Mouse (Mus musculus): ENCODE measurements at regions not wholly inside any gene's neighbourhood (a gene's known extent, or its start where the extent isn't known, plus 50 kb on each side); places are given as distances from the start of the nearest gene placed in this dataset.
"Not testable (repeated sequence)": the region's sequence is repeated elsewhere in the genome, so short reads cannot be mapped to it uniquely, and the experiment has no call there.

DNA sequence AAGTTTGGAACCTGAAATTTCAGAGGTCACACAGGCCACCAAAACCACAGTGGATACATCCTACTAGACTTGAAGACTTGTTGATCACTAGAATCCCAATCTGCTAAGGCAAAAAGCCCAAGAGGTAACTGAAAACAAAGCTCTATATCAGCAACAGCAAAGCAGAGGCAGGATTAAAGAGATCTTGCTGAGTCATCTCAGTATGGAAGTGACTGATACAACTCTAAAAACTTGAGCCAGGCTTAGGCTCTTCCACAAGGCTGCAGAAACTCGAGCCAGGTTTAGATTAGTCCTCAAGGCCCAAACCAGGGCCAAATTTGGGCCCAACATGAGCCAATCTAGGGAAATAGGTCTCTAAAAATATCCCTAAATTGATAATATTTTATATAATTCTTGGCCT lies 56.2 kb downstream of the Speer3 start:
- DNase-seq: no peak
- intact Hi-C loops (cut with DNase I): no loop called here

DNA sequence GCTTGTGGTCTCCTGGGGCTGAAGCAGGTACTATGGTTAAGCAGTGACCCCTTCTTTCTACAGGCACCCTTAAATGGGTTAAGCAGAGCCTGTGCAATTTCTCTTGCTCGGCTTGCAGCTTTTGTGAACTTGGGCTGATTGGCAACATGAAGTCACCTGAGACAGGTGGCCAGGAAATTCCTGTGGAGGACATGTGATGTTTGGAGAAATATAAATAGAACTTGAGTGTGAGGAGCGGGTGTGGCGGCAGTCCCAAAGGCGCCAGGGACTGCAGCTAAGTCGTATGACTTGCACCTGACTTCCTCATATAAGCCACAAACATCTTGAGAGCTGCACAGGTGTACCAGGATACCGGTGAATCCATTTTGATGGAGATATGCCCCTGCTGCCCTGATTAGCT lies 88.8 kb downstream of the Speer3 start:
- intact Hi-C loops (cut with DNase I): loop anchor here (2.0 kb wide), 1 partner anchor 43 kb away; no protein-coding TSS in a partner anchor
- DNase-seq: not testable (repeated sequence)

DNA sequence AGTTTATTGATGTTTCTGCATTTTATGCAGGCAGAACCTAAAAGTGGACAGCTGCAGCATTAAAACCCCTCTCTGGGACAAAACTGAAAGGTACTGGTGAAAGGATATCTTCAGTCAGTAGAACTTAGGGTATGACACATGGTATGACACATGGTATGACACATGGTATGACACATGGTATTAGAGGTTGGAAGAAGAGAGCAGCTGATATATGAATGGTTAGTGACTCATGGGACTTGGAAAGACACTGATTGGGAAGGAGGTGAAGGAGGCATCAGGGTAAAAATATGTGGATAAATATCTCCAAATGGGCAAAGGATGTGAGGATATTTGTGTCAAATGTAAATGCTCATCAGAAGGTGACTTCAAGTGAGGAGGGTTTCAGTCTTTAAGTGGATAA lies 97.0 kb downstream of the Speer3 start:
- DNase-seq: no peak
- intact Hi-C loops (cut with DNase I): no loop called here

DNA sequence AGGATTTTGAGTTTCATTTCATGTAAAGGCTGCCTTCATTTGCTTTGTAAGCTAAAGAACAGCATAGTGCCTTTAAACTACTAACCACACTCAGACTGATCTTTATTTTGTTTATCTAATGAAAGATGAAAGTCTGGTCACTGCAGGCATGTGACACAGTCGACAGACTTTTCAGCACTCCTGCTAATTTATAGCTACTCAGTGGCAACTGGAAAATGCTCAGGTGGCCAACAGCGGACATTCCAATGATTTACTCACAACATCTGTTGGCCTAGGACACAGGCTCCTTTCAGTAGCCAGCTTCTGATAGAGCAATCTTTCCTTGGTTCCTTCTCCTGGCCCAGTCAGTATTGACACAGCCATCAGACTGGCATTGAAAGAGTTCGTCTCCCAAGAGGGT lies 116.8 kb upstream of the Sema3e start:
- DNase-seq: no peak
- intact Hi-C loops (cut with DNase I): no loop called here

DNA sequence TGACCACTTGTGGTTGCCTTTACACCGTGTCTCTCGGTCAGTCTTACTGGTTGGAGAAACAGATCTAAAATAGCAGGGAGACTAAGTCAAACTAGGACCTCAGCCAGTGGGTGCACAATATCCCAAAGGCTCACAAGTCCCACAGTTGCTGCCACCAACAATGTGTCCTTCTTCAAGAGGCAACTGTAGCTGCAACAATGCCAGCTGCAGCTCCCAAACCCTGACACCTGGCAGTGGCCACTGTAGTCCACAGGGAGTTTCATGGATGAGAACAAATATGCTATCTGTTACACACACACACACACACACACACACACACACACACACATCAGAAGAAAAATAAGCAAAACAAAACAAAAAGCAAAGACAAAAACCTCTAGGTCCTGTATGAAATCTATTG lies 107.7 kb upstream of the Sema3e start:
- DNase-seq: no peak
- intact Hi-C loops (cut with DNase I): no loop called here

DNA sequence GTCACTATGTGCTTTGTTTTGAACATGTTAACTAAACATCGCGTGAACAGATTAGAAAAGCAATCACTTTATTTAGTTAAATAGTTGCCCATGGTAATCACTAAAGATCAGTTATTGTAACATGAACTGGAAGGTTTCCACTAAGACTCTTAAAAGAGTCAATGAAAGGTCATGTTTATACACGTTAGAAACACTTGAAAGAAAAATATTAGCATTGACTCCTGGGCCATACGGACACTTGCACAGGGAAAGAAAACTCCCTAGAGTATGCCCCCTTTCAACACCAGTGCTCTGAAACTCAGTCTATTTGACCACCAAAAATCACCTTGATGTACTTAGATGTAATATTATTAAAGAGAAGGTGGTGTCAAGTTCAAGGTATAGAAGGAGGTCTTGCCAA lies 102.8 kb upstream of the Sema3e start:
- intact Hi-C loops (cut with DNase I): no loop called here
- DNase-seq: no peak

DNA sequence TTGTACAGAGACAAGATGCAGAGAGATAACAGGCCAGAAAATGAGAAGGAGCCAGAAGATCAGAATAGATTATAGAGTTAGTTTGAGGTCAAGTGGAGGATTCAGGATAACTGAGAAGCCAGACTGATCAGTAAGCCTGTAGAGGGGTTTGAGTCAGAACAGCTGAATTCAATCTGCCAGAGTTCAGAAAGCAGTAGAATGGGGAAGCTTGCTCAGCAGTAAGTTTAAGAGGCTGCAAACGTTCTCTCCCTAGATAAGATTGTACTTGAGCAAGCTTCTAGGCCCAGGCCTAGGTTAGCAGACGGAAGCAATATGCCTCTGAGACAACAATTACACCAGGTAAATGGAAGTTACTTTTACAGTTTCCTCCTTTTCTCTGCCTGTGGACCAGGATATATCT lies 94.1 kb upstream of the Sema3e start:
- intact Hi-C loops (cut with DNase I): no loop called here

DNA sequence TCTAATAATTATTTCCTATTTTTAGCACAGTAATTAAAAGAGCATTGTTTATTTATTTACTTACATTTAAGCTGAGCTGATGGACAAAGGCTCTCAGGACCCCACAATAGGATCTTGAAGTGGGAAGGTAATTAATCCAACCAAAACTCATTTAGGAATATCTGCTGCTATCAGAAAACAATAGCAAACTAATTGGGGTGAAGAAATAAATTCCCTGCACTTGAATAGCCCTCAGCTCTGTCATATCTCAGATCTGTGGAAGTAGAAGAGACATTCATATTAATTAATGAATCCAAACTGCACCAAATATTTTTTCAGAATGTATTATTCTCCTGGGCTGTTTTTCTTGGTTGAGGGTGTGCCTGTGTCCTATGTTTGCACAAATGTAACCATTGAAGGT lies 73.7 kb upstream of the Sema3e start:
- no peak for DNase-seq
- intact Hi-C loops (cut with DNase I): no loop called here

More for the DNA sequence above, 94.1 kb upstream of the Sema3e start:
- no peak for DNase-seq

DNA sequence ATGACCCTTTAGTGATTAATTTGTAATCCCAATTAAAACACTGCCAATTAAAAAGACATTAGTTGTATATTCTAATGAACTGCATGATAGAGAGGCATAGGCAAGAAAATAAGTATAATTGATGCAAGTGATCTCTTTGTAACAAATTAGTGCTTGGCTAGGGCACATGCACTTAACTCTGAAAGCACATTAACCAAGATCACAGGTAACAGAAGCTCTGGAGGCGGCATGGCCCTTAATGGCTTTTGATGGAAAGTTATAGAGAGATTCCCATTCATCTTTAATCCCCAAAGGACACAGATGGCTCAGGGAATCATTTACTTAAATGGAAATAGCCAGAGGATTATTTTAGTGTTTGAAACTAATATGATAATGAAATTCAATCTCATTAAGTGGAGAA lies 69.5 kb upstream of the Sema3e start:
- intact Hi-C loops (cut with DNase I): no loop called here
- no peak for DNase-seq

DNA sequence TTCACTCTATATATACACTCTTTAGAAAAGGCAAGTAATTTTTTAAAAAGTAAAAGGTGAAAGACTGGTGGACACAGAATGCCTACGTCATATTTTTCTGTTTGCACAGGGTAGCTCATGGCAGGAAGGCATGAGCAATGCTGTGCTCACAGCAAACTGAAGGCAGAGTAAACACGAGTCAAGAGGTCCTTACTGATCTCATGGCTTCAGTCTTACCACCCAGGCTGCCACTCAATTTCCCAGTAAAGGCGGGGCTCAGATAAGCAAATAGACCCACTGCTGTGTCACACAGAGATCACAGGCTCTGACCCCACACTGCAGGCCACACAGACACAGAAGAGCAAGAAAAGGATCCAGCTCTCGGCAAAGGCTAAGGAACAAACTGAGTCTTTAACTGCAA lies 65.5 kb upstream of the Sema3e start:
- DNase-seq: no peak
- intact Hi-C loops (cut with DNase I): no loop called here

DNA sequence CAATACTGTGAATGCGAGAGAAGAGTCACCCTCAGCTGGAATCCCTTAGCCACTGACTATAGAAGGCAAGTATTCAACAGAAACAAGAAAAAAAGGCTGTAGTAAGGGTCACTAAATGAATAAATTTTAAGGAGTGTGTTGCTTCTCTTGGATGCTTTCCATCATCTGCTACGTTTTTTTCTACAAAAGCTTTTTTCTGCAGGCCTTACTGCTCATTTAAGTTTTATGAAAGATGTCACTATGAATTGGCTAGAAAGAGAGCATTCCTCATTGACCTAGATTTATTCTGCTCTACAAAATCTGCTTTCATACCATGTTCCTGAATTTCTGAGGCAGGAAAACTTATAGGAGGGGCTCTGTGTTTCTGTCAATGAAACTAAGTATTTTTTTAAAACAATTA lies 59.2 kb upstream of the Sema3e start:
- intact Hi-C loops (cut with DNase I): no loop called here
- DNase-seq: no peak

DNA sequence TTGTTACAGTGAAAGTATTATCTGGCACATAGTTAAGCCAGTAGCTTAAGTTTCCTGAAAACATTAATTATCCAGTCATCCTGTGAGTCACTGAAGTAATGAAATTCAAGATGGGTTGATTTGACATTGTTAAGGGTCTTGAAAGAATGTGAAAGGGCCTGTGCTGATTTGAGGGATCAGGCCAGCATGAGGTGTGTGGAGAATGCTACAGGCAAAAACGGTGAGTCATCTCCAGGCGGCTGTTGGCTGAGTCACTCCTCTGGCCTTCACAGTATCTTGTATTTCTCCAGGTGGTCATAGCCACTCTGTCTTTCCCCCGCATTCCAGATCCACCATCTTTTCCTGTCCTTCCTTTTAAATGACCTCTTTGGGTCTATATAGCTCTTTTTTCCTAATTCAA lies 50.4 kb upstream of the Sema3e start:
- DNase-seq: no peak

More for the DNA sequence above, 50.4 kb upstream of the Sema3e start:
- intact Hi-C loops (cut with DNase I): no loop called here

Small RNAs in the stretch of these regions (microRNA-seq; reads per million reads assigned to microRNA genes)
- gene Gm24054: 0 reads per million in 2 experiments
